Mouse (Mus musculus): ENCODE results near the gene Lrig1.
"Not testable (repeated sequence)": the region's sequence is repeated elsewhere in the genome, so short reads cannot be mapped to it uniquely, and the experiment has no call there.

Gene Lrig1

DNA sequence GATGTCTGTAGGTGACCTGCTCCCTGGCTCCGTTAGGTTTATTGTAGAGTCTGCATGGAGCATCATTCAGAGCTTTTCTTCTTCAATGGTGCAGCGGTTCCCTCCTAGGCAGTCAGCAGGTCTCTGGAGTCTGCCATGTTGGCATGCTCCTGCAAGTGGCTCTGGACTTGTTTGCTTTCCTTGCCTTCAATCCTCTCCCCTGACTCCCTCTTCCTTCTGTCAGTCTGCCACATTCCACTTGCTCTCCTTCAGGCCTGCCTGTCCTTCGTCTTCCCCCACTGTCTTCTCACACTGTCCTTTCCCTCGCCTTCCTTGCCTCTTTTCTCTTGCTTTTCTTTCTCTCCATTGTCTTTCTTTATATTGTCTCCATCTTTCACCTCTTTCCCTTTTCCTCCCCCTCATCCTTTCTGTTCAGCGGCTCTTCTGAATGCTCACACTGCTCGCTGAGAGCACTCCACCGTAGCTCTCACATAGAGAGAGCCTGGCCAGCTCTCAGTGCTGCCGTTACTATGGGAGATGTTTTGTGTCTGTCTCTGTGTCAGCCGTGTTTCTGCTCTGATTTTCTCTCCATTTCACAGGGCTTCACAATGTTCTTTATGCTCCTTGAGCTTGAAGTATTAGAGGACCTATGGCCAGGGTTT lies 124.3 kb downstream of the Lrig1 start:
- no peak for DNase-seq (ENCODE audit: low spot score)

DNA sequence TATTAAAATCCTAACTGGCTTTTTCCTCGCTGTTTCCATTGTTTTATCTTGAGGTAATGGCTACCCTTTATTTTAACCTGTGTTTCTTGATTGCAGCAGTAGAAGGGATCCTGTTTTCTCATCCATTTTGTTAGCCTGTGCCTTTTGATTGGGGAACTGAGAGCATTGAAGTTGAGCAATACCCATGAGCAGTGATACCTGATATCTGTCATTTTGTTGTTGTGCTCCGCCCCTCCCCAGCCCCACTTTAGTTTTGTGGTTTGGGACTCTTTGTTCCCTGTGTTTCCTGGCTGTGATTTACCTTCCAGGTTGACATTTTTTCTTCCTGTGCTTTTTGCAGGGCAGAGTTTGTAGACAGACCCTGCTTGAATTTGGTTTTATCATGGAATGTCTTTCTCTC lies 131.9 kb downstream of the Lrig1 start:
- no peak for DNase-seq (ENCODE audit: low spot score)

DNA sequence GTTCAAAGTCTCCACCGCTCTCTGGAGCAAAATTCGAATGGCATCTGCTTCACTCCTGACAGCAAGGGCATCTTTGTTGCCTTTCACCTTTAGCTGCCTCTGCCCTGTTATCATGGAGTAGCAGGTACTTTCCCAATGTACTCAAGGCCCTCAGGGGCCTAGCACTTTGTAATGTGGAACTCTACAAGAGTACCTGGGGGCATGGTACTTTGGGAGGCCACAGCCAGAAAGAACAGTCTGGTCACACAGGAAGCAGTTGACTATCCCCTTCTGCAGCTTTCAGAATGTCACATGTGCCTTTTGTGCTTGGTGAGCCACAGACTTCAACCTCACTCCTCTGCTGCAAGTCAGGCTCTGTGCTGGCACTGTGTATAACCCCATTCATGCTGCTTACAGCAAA lies 134.2 kb downstream of the Lrig1 start:
- DNase-seq (ENCODE audit: low spot score) = no peak

DNA sequence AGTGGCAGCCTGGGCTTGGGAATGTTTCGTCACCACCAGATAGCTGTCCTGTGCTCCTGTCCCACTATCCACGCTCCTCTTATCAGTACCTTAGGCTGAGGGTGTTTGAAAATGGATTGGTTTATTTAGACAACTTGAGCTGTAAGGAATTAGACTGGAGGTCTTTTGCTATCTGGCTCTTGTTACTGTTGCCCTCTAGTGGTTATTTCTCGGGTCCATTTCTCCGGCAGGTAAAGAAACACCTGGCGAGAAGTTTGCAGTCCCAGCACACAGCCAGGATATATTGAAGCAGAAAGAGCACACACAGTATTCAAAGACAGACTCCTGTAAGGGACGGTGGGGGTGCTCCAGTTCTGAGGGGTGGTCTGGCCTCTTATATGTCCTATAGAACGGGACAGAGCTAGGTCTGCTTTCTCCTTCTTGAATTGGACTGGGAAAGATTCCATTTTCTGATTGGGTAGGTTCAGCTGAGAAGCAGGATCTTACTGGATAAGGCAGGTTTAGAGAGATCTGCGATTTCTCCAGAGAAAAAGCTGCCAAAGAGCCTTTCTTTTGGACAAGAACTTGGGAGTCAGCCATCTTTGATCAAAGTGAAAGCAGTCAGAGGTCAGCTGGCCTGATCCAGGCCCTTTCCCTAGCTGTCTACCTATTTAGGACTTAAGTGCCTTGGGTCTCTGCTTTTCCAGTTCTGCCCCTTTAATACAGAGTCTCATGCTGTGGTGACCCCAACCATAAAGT lies 136.6 kb downstream of the Lrig1 start:
- DNase-seq (ENCODE audit: low spot score) = no peak

DNA sequence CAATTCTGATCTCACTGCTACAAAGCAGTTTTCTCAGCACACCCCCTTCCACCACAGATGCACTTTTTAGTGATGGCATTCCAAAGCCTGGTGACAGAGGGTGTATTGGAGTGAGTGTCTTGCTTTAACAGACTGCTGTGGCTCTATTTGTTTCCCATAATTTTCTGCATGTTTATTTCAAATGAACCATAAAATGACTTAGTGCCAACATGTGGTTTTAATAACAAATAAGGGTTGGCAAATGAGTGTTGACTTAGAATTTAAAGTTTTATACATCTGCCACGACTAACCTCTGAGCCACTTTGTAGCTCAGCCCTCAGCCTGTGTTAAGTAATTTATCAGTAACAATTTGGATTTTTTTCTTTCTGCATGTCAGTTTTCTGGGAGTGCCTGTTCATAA lies 138.6 kb downstream of the Lrig1 start:
- DNase-seq (ENCODE audit: low spot score) = no peak

DNA sequence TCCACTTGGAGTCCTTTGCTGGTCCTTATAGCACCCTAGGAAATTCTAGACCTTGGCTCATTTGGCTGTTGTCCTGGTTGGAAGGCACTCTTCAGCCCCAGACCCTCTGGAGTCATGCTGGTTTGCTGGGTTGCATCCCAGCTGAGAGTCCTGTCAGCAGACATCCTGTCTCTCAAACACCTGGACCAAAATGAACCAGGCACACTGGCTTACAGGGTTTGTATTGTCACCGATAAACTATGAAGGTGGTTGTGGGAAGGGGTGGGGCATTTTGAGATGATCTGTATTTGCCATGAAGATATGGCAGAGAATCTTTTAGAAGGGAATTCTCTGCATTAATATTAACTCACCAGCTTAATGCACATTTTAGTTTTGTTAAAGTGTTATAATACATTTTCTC lies 139.1 kb downstream of the Lrig1 start:
- no peak for DNase-seq (ENCODE audit: low spot score)

DNA sequence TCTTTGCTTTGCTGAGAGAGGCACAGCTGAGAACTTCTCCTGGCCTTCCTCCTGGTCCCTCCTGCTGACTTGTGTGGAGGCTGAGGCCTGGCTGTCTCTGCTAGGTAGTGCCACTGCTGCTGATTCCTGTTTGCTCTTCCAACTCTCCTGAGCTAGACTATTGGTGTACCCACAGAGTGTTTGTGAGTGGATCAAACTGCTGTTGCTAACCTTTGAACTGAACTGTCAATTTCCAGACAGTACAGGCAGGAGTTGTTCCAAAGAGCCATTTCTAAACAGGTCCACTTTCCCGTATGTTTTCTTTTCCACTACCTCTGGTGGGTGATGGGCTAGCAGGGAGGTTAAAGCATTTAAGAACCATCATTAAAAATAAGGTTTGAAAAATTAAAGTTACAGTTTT lies 141.4 kb downstream of the Lrig1 start:
- not testable (repeated sequence) for DNase-seq (ENCODE audit: low spot score)

All from T-cell, adult 2 months (primary cell).